Mouse (Mus musculus): ENCODE data around the gene Shb.

- no peak for TF ChIP-seq POLR2A (IDR thresholded peaks at IDR 0.05; ENCODE audit: extremely low read depth, insufficient read depth, low read length)
- TF ChIP-seq CTCF (IDR thresholded peaks at IDR 0.05; ENCODE audit: extremely low read depth, insufficient read depth, low read length), result no peak
Observed at GRCm38 (mm10) chr4:45393658-45394057, 138.6 kb downstream of the Shb start.

Measured in cortical plate, adult 2 months (tissue).